Mouse (Mus musculus) testis, adult 2 months (tissue): ENCODE results near the gene Zfyve27.

Experiments
- CTCF ChIP-seq: fragments of 200-500 bp; IDR thresholded peaks from 2 replicates; pipeline ENCODE4 v1.5.1; 2012; ENCODE audit warnings: low read depth, mild to moderate bottlenecking, inconsistent platforms, low read length, moderate library complexity; ENCODE audit not compliant: control insufficient read depth, insufficient read depth, insufficient replicate concordance
- POLR2A ChIP-seq: fragments of 200-500 bp; IDR thresholded peaks from 2 replicates; pipeline ENCODE4 v1.6.1; 2012; ENCODE audit warnings: low read depth, mild to moderate bottlenecking, inconsistent platforms, low read length, moderate library complexity; ENCODE audit not compliant: control insufficient read depth

GRCm38 (mm10) chr19:42145731-42146130, 18.0 kb upstream of the Zfyve27 start:
- no peak for TF ChIP-seq POLR2A
- TF ChIP-seq CTCF: no peak
